In the genomic region with DNA sequence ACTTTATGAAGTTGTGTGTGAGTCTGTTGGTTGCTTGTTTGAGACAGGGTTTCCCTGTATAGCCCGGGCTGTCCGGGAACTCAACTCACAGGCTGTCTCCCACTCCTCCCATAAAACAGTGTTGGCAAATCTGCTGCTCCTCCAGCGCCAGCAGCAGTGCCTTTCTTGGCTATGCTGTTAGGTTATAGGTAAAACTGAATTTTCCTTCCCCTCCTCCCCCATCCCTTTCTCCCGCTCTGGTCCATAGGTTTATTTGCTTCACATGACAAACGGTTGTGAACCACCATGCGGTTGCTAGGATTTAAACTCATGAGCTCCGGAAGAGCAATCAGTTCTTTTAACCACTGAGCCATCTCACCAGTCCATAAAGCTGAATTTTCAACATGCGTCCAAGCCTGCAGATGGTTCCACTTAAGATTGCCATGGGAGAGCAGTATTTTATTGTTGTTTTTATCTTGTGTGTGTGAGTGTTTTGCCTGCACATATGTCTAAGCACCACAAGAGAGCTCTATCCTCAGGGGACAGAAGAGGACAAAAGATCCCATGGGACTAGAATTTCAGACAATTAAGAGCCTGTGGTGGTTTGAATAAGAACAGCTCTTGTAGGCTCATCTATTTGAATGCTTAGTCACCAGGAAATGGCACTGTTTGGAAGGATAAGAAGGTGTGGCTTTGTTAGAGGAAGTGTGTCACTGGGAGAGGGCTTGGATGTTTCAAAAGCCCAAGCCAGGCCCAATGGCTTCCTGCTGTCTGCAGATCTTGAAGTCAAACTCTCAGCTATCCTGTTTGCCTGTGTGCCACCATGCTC, we compare ENCODE assay signal across 9 mouse cellular contexts. TPM values are rescaled to one million over a fixed set of nuclear protein-coding genes. Genes with fewer than 3 reads are reported as not detected.
DNase-seq lines count a peak whose midpoint lies in the region; ATAC-seq lines count a peak whose summit lies in the region.
"Had no signal": no experiment of that assay in that cellular context is flagged by ENCODE, and none has a peak within 500 bp of the region (broad histone marks: within the 10 kb centered on the region; RNA-seq: fewer than 3 reads in every experiment).

No protein-coding gene starts in this region.

- peak; percentile 70 for ATAC-seq in forebrain, embryonic 15.5 days (replicated peaks)
- ATAC-seq in megakaryocyte progenitor cell, adult 5-6 weeks (replicated peaks; ENCODE audit: poor library complexity): peak; percentile 21; the same call in 1 of the 2 replicates
- ATAC-seq: Patski had no signal

- peak overlapping the region; percentile 47; the same call in 1 of the 2 replicates for H3K27ac ChIP-seq in heart, embryonic 10.5 days
- peak overlapping the region; percentile 39; the same call in 1 of the 2 replicates for H3K27ac ChIP-seq in forebrain, embryonic 15.5 days (replicated peaks)

- no peaks in the 10 kb centered on the region for H3K9me3 ChIP-seq in heart, embryonic 10.5 days
- no peaks in the 10 kb centered on the region for H3K9me3 ChIP-seq in forebrain, embryonic 15.5 days

- 0 out of 2 replicates have a peak, but pooled peaks cover 2% of the 10 kb centered on the region for H3K36me3 ChIP-seq in heart, embryonic 10.5 days
- H3K36me3 ChIP-seq in forebrain, embryonic 15.5 days: no peaks in the 10 kb centered on the region

- no peak overlapping the region for H3K9ac ChIP-seq in forebrain, embryonic 15.5 days (replicated peaks)

- intact Hi-C loops in heart, postnatal 14 days (cut with DNase I): loop anchor here (5.0 kb wide), 4 partner anchors 119 to 364 kb away; partner anchors contain the start of genes Gfod1 and Nol7

- 0 out of 2 replicates have a peak, but pooled peaks cover 5% of the 10 kb centered on the region for H3K27me3 ChIP-seq in heart, embryonic 10.5 days (ENCODE audit: insufficient read depth, poor library complexity, severe bottlenecking)
- no peaks in the 10 kb centered on the region for H3K27me3 ChIP-seq in forebrain, embryonic 15.5 days
- H3K27me3 ChIP-seq: Patski had no signal

- peak overlapping the region; percentile 47 for H3K4me2 ChIP-seq in forebrain, embryonic 15.5 days (replicated peaks)

- no peak for DNase-seq in heart, embryonic 10.5 days (ENCODE audit: low spot score)
- no peak for DNase-seq in heart, postnatal 14 days
- DNase-seq in ES-CJ7 (ENCODE audit: low read depth, low spot score): peak; percentile 87
- no peak for DNase-seq in testis, postnatal 10 days (ENCODE audit: low spot score)
- no peak for DNase-seq in right cerebral cortex, postnatal 10 days (ENCODE audit: low spot score in 2 of 2)
- no peak for DNase-seq in testis, postnatal 14 days (ENCODE audit: low spot score)

- H3K4me3 ChIP-seq in heart, embryonic 10.5 days: peak overlapping the region; percentile 42
- peak overlapping the region; percentile 31 for H3K4me3 ChIP-seq in forebrain, embryonic 15.5 days

- H3K4me1 ChIP-seq in heart, embryonic 10.5 days: peaks cover 41% of the 10 kb centered on the region
- H3K4me1 ChIP-seq in forebrain, embryonic 15.5 days: peaks cover 14% of the 10 kb centered on the region

- 63% methylated on average over 8 of the region's 8 CpGs for WGBS in heart, embryonic 10.5 days
- WGBS in forebrain, embryonic 15.5 days: 39% methylated on average over 8 of the region's 8 CpGs

RNA-seq across cellular contexts. Expression of gene Tbc1d7, which starts 12.2 kb away (rescaled TPM):
- 55.0 and 55.8 TPM in 2 replicates for polyA plus RNA-seq in heart, embryonic 10.5 days (2016; fragmentation: Nextera tagmentation; extraction: Ambion mirVana)
- 10 to 100 TPM; 29.7 to 35.3 TPM for total RNA-seq in heart, postnatal 14 days (2021)
- 79.1 and 79.9 TPM in 2 replicates for polyA plus RNA-seq in forebrain, embryonic 15.5 days (2015; fragmentation: Nextera tagmentation; extraction: Ambion mirVana)
- total RNA-seq in megakaryocyte progenitor cell, adult 5-6 weeks (2015): 22.8 and 28.9 TPM in 2 replicates
- 6.5 and 6.6 TPM in 2 replicates for total RNA-seq in megakaryocyte progenitor cell, adult 5-6 weeks (2017)
